Mouse (Mus musculus) right cerebral cortex, postnatal 14 days (tissue): Measurements from ENCODE around the gene Klf3.

Experiments
- DNase-seq: peaks from one replicate; pipeline ENCODE4 v3.0.0; 2022

Gene Klf3

DNA sequence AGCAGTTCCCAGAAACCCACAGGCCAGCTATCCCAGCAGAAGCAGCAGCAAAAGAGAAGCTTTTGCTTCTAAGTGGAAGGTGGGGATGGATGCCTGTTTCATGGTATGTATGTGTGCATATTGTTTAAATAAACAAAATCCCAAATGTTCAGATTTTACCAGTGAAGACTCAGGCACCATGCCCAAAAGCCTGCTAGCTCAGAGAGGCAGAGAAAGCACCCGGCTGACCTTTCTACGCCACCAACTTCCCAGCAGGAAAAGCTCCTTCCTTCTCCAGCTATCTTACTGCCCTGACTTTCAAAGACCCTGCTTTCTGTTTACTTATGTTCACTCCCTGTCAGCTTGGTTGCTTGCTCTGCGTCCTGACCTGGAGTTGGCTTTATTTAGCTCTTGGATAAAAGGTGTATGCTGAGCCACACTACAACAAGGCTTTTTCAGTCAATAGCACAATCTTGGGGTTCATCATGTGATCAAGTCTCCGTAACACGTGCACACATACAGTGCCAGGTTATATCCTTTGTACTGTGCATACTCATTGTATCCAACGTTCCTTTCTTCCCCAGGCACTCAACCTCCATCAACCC is 35.9 kb downstream of the Klf3 start:
- no peak for DNase-seq

DNA sequence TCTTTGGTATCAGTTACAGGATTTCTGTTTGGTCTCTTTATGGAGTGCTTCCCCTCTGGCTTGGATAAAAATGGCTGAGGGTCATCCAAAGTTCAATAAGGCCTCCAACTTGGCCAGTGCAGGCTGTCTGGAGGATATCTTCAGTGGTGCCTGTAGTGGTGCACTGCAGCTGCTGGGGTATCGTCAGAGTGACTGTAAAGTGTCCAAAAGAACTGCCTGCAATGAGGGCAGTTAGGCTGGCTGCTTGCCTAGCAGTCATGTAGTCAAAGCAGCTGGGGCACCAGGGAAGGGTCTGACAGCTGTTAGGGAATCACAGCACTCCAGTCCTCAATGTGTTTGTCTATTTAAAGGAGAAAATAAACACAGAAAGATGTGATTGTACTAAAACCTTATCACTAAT is 36.9 kb downstream of the Klf3 start:
- no peak for DNase-seq

DNA sequence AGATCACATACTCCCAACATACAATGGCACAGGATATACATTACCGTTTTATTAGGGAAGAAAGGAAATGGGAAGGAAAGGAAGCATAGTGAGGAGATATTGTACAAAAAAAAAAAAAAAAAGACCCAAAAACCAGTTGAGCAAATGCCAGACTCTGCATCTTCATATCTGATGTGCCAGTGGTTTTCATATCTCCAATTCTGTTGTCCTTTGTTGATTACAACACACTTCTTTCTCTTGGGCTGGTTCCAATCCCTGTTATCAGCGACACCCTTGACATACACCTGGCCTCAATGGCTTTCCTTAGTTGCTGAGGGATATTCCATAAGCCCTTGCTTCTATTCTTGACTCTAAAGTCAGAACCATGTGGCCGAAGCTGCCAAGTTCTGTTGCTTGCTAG is 41.4 kb downstream of the Klf3 start:
- no peak for DNase-seq

GRCm38 (mm10) chr5:64847305-64847704 is 44.1 kb downstream of the Klf3 start:
- no peak for DNase-seq

- DNase-seq = no peak
Measured at GRCm38 (mm10) chr5:64849892-64850291, 46.7 kb downstream of the Klf3 start.

DNA sequence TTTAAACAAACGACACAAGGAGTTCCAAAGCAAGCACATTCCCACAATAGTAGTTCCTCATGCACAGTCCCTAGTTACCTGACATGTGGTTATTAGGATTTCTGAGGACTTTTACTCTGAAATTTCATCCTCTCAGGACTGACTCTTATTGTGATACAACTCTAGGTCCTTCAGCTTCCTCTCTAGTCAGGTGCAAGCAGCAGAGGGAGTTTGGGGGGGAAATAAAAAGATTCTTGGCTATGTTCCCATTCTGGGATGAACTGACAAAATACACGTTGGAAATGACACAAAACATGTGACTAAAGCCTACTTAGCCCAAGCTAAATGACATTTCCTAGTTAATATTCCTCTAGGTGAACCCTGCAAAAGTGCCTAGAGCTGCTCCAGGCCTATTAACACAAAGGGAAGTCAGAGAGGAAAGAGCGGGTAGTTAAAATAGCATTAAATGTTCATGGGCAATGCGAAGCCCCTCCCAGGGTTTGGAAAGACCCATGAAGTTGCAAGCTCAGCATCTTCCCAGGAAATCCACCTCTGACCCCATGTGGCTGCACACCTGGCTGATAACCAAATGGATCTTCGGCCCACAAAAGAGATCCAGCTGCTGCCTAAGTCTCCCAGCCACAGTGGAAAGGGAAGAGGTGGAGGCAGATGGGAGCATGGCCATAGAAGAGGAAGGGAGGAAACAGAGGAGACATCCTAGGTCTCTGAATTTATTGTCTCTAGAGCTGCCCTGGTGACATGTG is 49.6 kb downstream of the Klf3 start:
- no peak for DNase-seq

- DNase-seq = no peak
Measured at GRCm38 (mm10) chr5:64853421-64853820, 50.2 kb downstream of the Klf3 start.

GRCm38 (mm10) chr5:64855199-64855598 is 52.0 kb downstream of the Klf3 start:
- no peak for DNase-seq

GRCm38 (mm10) chr5:64860900-64861470 is 57.8 kb downstream of the Klf3 start:
- DNase-seq = no peak

GRCm38 (mm10) chr5:64861471-64862199 is 58.4 kb downstream of the Klf3 start:
- DNase-seq = no peak

DNA sequence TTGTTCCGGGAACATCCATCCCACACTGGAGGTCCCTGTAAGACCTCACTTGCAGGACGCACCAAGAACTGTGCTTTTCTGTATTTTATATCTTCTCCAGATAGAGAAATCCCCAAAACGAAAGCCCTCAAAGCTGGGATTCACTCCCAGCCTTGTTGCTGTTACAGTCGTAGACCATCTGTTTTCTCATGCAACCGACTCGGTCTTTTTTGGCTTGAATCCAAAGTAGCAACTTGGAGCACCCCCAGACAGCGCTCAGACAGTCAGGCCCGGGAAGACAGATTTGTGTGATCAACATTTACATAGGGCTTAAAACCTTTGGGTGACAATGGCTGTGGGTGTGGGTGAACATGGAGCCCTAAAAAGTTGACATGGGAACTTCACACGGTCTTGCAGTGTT is 59.1 kb downstream of the Klf3 start:
- DNase-seq = no peak

DNA sequence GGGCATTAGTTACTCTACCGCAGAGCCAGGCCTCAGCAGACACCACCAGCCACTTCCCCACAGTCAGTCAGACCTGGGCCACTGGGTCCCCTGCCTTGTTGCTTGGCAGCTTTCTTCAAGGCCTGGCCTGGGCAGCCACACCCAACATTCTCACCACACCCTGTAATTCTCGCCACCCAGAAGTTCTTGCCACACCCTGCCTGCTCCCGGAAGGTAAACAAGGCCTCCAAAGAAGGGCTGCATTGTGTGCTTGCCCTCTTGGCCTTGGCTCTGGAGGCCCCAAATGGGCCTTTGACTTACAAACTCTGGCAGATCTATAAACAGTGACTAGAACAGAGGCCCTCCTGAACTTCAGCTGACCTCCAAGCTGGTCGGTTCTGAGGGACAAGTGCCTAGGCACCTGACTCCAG is 61.5 kb downstream of the Klf3 start:
- no peak for DNase-seq

- no peak for DNase-seq
Measured at GRCm38 (mm10) chr5:64865219-64865964, 62.2 kb downstream of the Klf3 start.

DNA sequence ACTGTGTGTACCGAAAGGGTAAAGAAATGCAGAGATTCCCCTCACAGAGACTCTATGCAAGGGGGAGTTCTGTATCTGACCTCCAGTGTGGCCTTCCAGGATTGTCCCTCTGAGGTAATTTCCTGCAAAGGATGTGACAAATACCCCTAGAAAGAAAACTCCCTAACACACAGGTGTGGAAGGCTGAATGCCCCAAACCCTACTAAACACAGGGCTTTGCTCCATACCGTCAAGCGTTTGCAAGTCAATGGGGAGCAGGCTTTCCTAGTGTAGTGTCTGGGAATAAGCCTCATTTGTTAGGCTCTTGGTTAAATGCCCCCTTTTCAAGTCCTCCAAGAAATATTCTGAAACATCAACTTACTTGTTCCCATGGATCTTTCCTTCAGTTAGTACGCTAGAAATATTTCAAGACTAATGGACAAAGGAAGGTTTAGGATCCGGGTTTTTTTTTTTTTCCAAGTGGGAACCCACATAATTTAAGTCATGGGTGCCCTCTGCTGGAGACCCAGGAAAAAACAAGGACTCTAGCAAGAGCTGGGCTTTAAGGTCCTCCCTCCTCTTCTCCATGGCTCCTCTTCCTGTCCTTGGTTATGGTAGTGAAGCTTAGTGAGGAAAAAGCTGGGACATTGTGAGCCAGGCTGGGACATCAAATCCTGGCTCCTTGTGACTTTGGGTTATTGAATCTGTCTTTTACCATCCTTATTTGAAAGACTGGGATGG is 63.3 kb downstream of the Klf3 start:
- peak; percentile 85 for DNase-seq

DNA sequence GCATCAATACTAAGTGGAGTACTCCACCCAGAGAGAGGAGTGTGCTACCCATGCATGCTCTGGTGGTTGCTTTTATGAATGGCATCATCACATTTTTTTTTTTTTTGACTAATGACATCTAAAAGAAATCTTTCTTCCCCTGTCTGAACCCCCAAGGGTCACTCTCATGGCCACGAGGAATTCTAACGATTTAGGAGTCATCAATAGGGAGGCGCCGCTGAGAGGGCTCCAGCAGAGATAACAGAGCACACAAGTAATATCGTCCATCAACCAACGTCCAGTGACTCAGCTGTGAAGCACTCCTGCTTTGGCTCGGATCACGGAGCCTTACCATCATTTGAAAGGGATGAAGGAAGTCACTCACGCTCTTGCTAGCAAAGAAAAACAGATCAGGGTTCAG is 63.9 kb downstream of the Klf3 start:
- no peak for DNase-seq

DNA sequence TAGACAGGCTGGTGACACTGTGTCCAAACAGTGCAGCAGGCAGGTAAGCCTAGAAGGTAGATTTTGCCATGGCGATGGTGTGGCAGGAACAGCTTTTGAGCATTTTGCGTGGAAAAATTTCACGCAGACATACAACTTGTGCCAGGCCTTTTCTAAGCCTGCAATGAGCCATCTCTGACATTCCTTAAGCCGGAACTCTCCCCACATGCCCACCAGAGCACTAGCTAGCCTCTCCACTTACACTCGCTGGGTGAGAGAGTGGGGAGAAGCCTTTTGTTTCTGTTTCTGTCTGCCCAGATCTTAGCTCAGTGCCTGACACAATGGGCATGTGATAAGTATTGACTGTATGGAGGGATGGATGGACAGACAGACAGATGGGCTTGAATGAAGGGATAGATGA is 64.4 kb downstream of the Klf3 start:
- no peak for DNase-seq

- DNase-seq = no peak
Measured at GRCm38 (mm10) chr5:64876086-64876830, 73.1 kb downstream of the Klf3 start.

DNA sequence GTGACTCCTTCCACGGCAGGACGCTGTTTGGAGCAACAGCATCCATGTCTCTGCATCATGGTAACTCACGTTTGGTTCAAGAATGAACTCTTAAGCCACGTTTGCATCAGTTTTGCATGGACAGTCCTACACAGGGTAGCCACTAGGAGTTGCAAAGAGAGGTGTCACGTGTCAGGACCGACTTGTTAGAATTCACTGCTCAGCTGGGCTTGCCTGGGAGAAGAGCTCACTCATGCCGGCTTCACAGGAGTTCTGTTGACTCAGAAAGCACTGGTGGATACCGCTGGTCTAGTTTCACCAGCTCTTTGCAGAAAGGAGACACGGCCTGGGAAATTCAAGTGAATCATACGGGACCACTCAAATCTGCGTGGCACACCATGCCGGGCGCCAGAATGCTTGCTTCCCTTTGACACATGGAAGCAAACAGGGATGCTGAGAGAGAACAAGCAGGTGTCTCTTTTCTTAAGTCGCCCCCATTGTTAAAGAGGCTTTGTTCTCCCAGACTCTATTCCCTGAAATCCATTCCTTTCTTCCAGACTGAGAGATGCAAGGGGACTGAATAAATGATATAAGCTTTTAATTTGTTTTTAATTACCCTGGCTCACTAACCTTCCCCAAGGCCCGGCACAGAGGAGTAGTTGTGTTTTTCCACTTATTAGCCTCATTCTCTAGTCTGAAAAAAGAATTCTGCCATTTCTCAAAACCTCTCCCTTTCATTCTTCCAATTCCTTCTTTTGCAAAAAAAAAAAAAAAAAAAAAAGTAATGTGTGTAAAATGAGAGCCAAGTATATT is 74.2 kb downstream of the Klf3 start:
- no peak for DNase-seq

DNA sequence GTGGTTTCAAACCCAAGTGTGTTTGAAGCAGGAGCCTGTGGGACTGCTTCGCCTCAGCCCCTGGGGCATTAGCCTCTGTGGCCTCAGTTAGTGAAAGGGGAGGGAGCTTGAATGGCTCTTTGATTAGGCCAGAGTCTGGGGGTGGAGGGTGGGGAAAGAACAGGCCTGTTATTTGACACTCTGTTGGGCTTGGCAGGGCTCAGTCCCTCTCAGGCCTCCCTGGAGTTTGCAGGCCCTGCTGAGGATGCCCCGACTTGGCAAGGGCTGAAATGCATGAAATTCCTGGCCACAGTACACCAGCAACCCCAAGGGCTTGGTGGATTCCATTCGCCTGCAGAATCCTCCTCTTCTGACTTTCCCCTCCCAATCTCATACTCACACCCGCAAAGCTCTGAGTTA is 74.8 kb downstream of the Klf3 start:
- DNase-seq = peak; percentile 18

GRCm38 (mm10) chr5:64878526-64878925 is 75.3 kb downstream of the Klf3 start:
- DNase-seq = no peak

DNA sequence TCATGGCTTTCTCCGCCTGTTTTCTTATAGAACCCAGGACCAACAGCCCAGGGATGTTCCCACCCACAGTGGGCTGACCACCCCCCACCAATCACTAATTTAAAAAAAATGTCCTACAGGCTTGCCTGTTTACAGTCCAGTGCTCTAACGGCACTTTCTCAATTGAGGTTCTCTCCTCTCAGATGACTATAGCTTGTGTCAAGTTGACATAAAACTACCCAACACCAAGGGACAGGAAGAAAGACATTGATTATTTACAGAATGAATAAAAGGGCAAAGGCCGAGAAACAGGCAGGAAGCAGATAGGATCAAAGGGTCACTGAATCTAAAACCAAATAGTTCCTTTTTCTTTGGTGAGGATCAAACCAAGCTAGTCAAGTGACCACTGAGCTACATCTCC is 76.1 kb downstream of the Klf3 start:
- DNase-seq = no peak
